Mouse (Mus musculus): ENCODE results near the gene Fbln2. TPM values are rescaled to one million over a fixed set of nuclear protein-coding genes. Genes with fewer than 3 reads are reported as not detected.

Gene Fbln2
- polyA plus RNA-seq, 1 experiment from 2014 or later: 22.1 TPM

Other genes starting within 250 kb of the Fbln2 start
- 11.9 and 16.1 TPM in 2 replicates for gene Iqsec1, start 223.8 kb upstream of the Fbln2 start, polyA plus RNA-seq (2014; fragmentation: Nextera tagmentation; extraction: Ambion mirVana)
- gene Nup210, start 95.6 kb upstream of the Fbln2 start, polyA plus RNA-seq (2014; fragmentation: Nextera tagmentation; extraction: Ambion mirVana): 13.1 and 30.6 TPM in 2 replicates
- gene Hdac11, start 55.8 kb upstream of the Fbln2 start, polyA plus RNA-seq (2014; fragmentation: Nextera tagmentation; extraction: Ambion mirVana): 11.6 and 14.1 TPM in 2 replicates
- gene Wnt7a, start 198.9 kb downstream of the Fbln2 start, polyA plus RNA-seq (2014; fragmentation: Nextera tagmentation; extraction: Ambion mirVana): 0.22 TPM in 1 of 2 replicates, not detected in the other

All from kidney, embryonic 14.5 days (tissue).